Mouse (Mus musculus) left cerebral cortex, adult 9 months (tissue): ENCODE measurements around the gene Gm3604.
"Not testable (repeated sequence)": the region's sequence is repeated elsewhere in the genome, so short reads cannot be mapped to it uniquely, and the experiment has no call there.

ENCODE experiments used
- DNase-seq, 2 experiments: peaks; one replicate each; pipeline ENCODE4 v3.0.0; 2022; ENCODE audit warnings: low spot score in 2 of 2

Gm3604 gene

GRCm38 (mm10) chr13:62382952-62383351 is at the start of gene Gm3604:
Gene Gm3604, minus strand, starts transcription at chr13:62383177.
- DNase-seq: peak; percentile 5 to 21

DNA sequence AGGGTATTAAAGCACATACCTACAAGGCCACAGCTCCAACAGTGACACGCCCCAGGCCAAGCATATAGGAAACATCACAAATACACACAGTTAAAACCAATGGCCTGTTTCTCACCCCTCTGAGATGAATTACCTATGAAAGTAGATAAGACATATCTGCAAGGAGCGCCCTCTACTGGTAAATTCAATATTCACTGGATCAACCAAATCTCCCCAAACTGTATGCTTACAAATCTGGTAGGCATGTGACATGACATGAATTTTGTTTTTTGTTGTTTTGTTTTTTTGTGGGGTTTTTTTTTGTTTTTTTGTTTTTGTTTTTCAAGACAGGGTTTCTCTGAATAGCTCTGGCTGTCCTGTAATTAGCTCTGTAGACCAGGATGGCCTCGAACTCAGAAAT is 16.2 kb upstream of the Gm3604 start:
- DNase-seq: not testable (repeated sequence)

DNA sequence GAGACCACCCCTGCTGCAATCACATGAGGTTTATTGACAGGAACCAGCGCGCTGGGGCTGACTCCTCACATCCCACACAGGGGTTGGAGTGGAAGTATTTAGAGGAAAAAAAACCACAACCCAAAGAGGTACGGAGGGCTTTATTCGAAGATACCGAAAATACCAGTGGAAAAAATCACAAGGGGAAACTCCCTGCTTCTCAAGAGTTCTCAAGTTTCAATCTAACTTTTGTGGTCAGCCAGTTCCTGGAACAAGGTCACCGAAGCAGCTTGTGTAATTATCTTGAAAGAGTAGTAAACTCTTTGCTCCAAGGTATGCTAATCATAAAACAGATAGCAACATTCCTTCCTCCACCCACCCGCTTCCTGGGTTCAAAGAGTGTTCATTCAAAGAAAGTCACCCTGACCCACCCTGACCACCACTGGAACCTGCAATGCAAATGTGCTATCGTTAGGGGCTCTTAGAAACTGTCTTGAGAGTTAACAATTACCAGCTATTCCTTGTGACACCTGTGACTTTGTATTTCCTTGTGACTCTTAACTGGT is 7.2 kb upstream of the Gm3604 start:
- not testable (repeated sequence) for DNase-seq

DNA sequence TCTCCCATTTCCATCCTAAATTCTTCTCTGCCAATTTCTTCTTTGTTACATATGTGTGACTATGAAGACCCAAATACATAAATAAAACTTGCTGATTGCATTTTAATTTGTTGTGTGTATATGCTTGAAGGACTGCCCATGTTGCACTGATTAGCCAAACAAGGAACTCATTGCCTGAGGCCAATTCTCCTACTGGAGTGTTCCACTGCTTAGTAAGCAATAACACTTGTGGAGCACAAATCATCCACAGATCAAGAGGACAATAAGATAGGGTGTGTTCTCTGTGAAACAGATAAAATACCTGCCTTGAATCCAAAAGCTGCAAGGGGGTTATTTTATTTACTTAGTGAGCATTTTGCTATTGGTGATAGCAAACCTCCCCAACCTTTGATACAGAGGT is 51.2 kb downstream of the Gm3604 start:
- DNase-seq: no peak

- DNase-seq: no peak
Measured at GRCm38 (mm10) chr13:62331381-62331780, 51.6 kb downstream of the Gm3604 start.
